Mouse (Mus musculus): Measurements from ENCODE around the gene Olfr202. TPM values are rescaled to one million over a fixed set of nuclear protein-coding genes. Genes with fewer than 3 reads are reported as not detected.

The Olfr202 gene
- polyA plus RNA-seq, 1 experiment from 2014 or later, result not detected

GRCm38 (mm10) chr16:59249684-59250083 is 36.9 kb downstream of the Olfr202 start:
- H3K27ac ChIP-seq (ENCODE audit: low read length), result no peak overlapping the region
- no peak overlapping the region for H3K4me3 ChIP-seq (ENCODE audit: low read length)
- H3K9ac ChIP-seq (ENCODE audit: low read depth, low read length), result no peak overlapping the region
- no peak for ATAC-seq
- H3K4me2 ChIP-seq (ENCODE audit: low read depth, low read length), result no peak overlapping the region
- H3K36me3 ChIP-seq (ENCODE audit: control insufficient read depth, insufficient read depth, low read length), result no peaks in the 10 kb centered on the region
- H3K9me3 ChIP-seq (ENCODE audit: control insufficient read depth, low read length), result no peaks in the 10 kb centered on the region
- no peaks in the 10 kb centered on the region for H3K27me3 ChIP-seq (replicated peaks; ENCODE audit: control insufficient read depth, insufficient read depth, low read length)
- 86% methylated on average over 17 of the region's 17 CpGs for WGBS
- no peaks in the 10 kb centered on the region for H3K4me1 ChIP-seq (ENCODE audit: control insufficient read depth, insufficient read depth, low read length)

Other genes starting within 250 kb of the Olfr202 start
- gene Olfr187, start 247.0 kb downstream of the Olfr202 start, polyA plus RNA-seq (2015; fragmentation: Nextera tagmentation; extraction: Ambion mirVana), result not detected in 2 replicates
- not detected in 2 replicates for gene Olfr190, start 208.8 kb downstream of the Olfr202 start, polyA plus RNA-seq (2015; fragmentation: Nextera tagmentation; extraction: Ambion mirVana)
- not detected in 2 replicates for gene Olfr191, start 197.0 kb downstream of the Olfr202 start, polyA plus RNA-seq (2015; fragmentation: Nextera tagmentation; extraction: Ambion mirVana)
- not detected in 2 replicates for gene Olfr193, start 174.9 kb downstream of the Olfr202 start, polyA plus RNA-seq (2015; fragmentation: Nextera tagmentation; extraction: Ambion mirVana)
- not detected in 2 replicates for gene Olfr194, start 165.7 kb downstream of the Olfr202 start, polyA plus RNA-seq (2015; fragmentation: Nextera tagmentation; extraction: Ambion mirVana)
- not detected in 2 replicates for gene Olfr195, start 139.7 kb downstream of the Olfr202 start, polyA plus RNA-seq (2015; fragmentation: Nextera tagmentation; extraction: Ambion mirVana)
- gene Olfr196, start 116.3 kb downstream of the Olfr202 start, polyA plus RNA-seq (2015; fragmentation: Nextera tagmentation; extraction: Ambion mirVana), result not detected in 2 replicates
- gene Olfr198, start 83.3 kb downstream of the Olfr202 start, polyA plus RNA-seq (2015; fragmentation: Nextera tagmentation; extraction: Ambion mirVana), result not detected in 2 replicates
- not detected in 2 replicates for gene Olfr199, start 67.0 kb downstream of the Olfr202 start, polyA plus RNA-seq (2015; fragmentation: Nextera tagmentation; extraction: Ambion mirVana)
- not detected in 2 replicates for gene Olfr201, start 14.2 kb downstream of the Olfr202 start, polyA plus RNA-seq (2015; fragmentation: Nextera tagmentation; extraction: Ambion mirVana)
- gene Olfr203, start 12.1 kb upstream of the Olfr202 start, polyA plus RNA-seq (2015; fragmentation: Nextera tagmentation; extraction: Ambion mirVana), result not detected in 2 replicates
- not detected in 2 replicates for gene Olfr204, start 31.5 kb upstream of the Olfr202 start, polyA plus RNA-seq (2015; fragmentation: Nextera tagmentation; extraction: Ambion mirVana)
- gene Olfr205, start 44.3 kb upstream of the Olfr202 start, polyA plus RNA-seq (2015; fragmentation: Nextera tagmentation; extraction: Ambion mirVana), result not detected in 2 replicates
- gene Olfr206, start 62.5 kb upstream of the Olfr202 start, polyA plus RNA-seq (2015; fragmentation: Nextera tagmentation; extraction: Ambion mirVana), result not detected in 2 replicates
- gene Olfr209, start 77.2 kb upstream of the Olfr202 start, polyA plus RNA-seq (2015; fragmentation: Nextera tagmentation; extraction: Ambion mirVana), result not detected in 2 replicates
- not detected in 2 replicates for gene Gabrr3, start 120.5 kb upstream of the Olfr202 start, polyA plus RNA-seq (2015; fragmentation: Nextera tagmentation; extraction: Ambion mirVana)
- gene Riox2, start 185.0 kb upstream of the Olfr202 start, polyA plus RNA-seq (2015; fragmentation: Nextera tagmentation; extraction: Ambion mirVana), result 32.3 and 34.1 TPM in 2 replicates